Mouse (Mus musculus): Measurements from ENCODE around the gene Trappc3.

Trappc3 gene

GRCm38 (mm10) chr4:126310344-126310743 is 48.2 kb downstream of the Trappc3 start:
- in situ Hi-C loops (cut with MboI, MseI) = no loop called here

DNA sequence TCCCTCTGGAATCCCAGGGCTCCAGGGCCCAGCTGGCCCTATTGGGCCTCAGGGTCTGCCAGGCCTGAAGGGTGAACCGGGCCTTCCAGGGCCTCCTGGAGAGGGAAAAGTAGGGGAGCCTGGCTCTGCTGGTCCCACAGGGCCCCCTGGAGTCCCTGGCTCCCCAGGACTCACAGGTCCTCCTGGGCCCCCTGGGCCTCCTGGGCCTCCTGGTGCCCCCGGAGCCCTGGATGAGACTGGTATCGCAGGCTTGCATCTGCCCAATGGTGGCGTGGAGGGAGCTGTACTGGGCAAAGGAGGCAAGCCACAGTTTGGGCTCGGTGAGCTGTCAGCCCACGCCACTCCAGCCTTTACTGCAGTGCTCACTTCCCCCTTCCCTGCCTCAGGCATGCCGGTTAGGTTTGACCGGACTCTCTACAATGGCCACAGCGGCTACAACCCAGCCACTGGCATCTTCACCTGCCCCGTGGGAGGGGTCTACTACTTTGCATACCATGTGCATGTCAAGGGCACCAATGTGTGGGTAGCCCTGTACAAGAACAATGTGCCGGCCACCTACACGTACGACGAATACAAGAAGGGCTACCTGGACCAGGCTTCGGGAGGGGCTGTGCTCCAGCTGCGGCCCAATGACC is 49.6 kb downstream of the Trappc3 start:
- in situ Hi-C loops (cut with MboI, MseI) = no loop called here

DNA sequence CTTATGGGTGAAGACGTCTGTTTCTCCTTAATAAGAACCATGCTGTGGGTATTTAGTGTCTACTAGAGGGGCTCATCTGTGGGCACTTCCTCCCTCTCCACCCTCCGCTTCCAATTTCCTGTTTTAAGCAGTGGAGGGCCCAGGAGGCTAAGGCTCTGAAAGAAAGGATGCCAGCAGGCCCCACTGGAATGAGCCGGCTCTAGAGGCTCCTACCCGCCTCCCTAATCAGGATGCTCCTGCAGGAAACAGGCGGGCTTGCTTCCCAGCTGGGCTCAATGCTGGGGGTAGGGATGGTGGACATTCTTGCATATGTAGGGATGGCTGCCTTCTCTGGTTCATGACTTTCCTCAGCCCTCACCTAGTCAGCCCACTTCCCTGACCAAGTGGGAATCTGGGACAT is 51.1 kb downstream of the Trappc3 start:
- in situ Hi-C loops (cut with MboI, MseI) = no loop called here

- in situ Hi-C loops (cut with MboI, MseI) = no loop called here
These were observed 52.3 kb downstream of the Trappc3 start for GRCm38 (mm10) chr4:126314393-126314792.

DNA sequence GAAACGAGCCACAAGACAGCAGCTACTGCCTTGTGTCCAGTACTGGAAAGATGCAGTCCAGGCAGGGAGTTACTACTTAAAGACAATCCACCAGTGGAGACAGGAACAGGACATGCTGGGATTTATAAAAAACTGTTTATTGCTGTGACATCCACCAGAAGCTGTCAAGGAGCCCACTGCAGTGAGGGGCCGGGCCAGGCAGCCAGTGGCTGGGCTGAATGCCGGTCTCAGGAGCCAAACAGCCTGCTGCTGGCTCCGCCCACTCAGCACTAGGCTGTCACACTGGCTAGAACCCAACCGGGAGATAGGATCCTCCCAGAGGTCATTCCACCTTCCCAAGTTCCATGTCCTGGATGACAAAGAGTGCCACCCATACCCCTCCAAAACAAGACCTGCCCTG is 53.8 kb downstream of the Trappc3 start:
- in situ Hi-C loops (cut with MboI, MseI) = no loop called here

GRCm38 (mm10) chr4:126316443-126317040 is 54.4 kb downstream of the Trappc3 start:
- in situ Hi-C loops (cut with MboI, MseI) = no loop called here

- in situ Hi-C loops (cut with MboI, MseI) = no loop called here
These were observed 57.7 kb downstream of the Trappc3 start for GRCm38 (mm10) chr4:126319806-126320205.

- in situ Hi-C loops (cut with MboI, MseI) = no loop called here
These were observed 59.2 kb downstream of the Trappc3 start, which contains the start of gene Adprhl2 for GRCm38 (mm10) chr4:126321111-126321853. Adprhl2 (minus strand) TSS chr4:126321703.

GRCm38 (mm10) chr4:126321854-126322511 is 59.9 kb downstream of the Trappc3 start:
- in situ Hi-C loops (cut with MboI, MseI) = no loop called here

- in situ Hi-C loops (cut with MboI, MseI) = no loop called here
These were observed 60.5 kb downstream of the Trappc3 start for GRCm38 (mm10) chr4:126322646-126323045.

DNA sequence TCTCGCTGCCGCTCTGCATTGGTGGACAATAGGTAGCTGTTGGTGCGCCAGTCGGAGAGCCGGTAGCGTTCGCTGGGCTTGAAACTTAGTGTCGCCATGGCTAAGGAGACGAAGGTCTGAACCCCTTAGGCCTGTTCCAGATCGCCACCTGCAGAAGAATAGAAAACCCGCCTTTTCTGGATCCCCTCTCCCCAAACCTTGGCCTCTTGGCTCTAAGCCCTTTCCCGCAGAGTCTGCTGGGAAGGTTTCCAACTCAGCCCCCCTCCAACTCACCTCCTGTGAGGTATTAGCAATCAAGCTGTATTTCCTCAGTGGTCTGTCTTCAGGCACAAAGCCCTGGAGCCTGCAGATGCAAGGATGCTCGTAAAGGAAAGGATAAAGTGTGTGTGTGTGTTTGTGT is 62.7 kb downstream of the Trappc3 start:
- in situ Hi-C loops (cut with MboI, MseI) = loop anchor here (5.0 kb wide), 1 partner anchor 107 kb away; no protein-coding TSS in a partner anchor

DNA sequence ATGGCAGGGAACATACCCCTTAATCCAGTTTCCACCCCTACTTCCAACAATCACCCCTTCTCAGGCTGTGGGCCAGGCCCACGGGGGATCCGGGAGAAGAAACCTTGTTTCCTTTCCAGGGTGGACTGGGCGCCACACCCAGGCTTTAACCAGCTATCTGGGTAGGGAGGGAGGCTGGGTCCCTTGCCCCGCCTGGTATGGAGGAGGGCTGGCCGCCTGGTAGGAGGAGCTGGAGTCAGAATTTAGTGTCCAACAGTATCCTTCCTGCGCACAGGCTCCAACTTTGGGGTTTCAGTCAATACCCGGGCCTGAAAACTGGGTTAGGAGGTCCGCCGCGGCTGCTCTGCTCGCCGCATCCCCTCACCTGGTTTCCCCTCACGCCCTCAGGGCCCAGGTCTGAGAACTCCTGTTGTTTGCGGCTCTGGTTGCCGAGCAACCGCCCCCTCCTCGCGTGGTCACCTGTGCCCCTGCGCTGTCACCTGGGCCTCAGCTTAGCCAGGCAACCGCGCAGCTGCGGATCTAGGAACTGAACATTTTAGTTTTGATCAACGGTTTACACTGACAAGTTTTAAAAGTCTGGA is 63.2 kb downstream of the Trappc3 start, which contains the start of gene Tekt2:
Gene Tekt2, minus strand, starts transcription at position 408 of the 581 bp plus-strand sequence.
- in situ Hi-C loops (cut with MboI, MseI) = loop anchor here (5.0 kb wide), 1 partner anchor 107 kb away; no protein-coding TSS in a partner anchor

All from T-helper 1 cell (primary cell).